Mouse (Mus musculus) midbrain, postnatal 0 days (tissue): ENCODE results near the gene Strn4. TPM values are rescaled to one million over a fixed set of nuclear protein-coding genes. Genes with fewer than 3 reads are reported as not detected.

Experiments
- ATAC-seq: fragments of 200-750 bp; cut with Nextera tagmentation; 2 replicates; pipeline ENCODE4 v1.8.0; 2017; ENCODE audit warnings: moderate number of reproducible peaks, mild to moderate bottlenecking, moderate TSS enrichment, moderate library complexity; ENCODE audit not compliant: low FRiP score
- DNase-seq: peaks from one replicate; pipeline ENCODE4 v3.0.0-alpha.2; 2015; ENCODE audit warnings: low spot score
- H3K27ac ChIP-seq: fragments of 300-500 bp; sonication (generic); 2 replicates; pipeline ENCODE4 v1.5.1; 2014; ENCODE audit warnings: low read depth, mild to moderate bottlenecking, low read length, mixed read lengths
- H3K27me3 ChIP-seq: fragments of 300-500 bp; sonication (generic); 2 replicates; pipeline ENCODE4 v1.6.1; 2014; ENCODE audit warnings: low read length, control low read depth, mixed read lengths; ENCODE audit not compliant: insufficient read depth
- H3K36me3 ChIP-seq: fragments of 300-500 bp; sonication (generic); 2 replicates; pipeline ENCODE4 v1.6.1; 2014; ENCODE audit warnings: low read length, control low read depth, mixed read lengths; ENCODE audit not compliant: insufficient read depth
- H3K4me1 ChIP-seq: fragments of 300-500 bp; sonication (generic); 2 replicates; pipeline ENCODE4 v1.6.1; 2014; ENCODE audit warnings: mild to moderate bottlenecking, control low read depth, antibody characterized with exemption, low read length, mixed read lengths; ENCODE audit not compliant: insufficient read depth
- H3K4me2 ChIP-seq: fragments of 300-500 bp; sonication (generic); 2 replicates; pipeline ENCODE4 v1.6.1; 2014; ENCODE audit warnings: low read depth, mild to moderate bottlenecking, low read length, mixed read lengths; ENCODE audit not compliant: poor library complexity, severe bottlenecking
- H3K4me3 ChIP-seq: fragments of 300-500 bp; sonication (generic); 2 replicates; pipeline ENCODE4 v1.5.1; 2014; ENCODE audit warnings: low read depth, mild to moderate bottlenecking, low read length, moderate library complexity
- H3K9ac ChIP-seq: fragments of 300-500 bp; sonication (generic); replicated peaks from 2 replicates; pipeline ENCODE4 v1.6.1; 2014; ENCODE audit warnings: mild to moderate bottlenecking, low read length, moderate library complexity, mixed read lengths; ENCODE audit not compliant: poor library complexity, severe bottlenecking
- H3K9me3 ChIP-seq: fragments of 300-500 bp; sonication (generic); 2 replicates; pipeline ENCODE4 v1.6.1; 2016; ENCODE audit warnings: low read length, control low read depth
- CTCF ChIP-seq: IDR thresholded peaks from 2 replicates; pipeline ENCODE4 v1.5.1; 2016; ENCODE audit warnings: antibody characterized with exemption, mild to moderate bottlenecking
- WGBS: fragments of 180-500 bp; shearing (Covaris S2); extraction: QIAGEN DNeasy Blood & Tissue Kit; methylation state at CpG from one replicate; pipeline ENCODE4 v1.1.7; 2014; 5-methylcytosine and 5-hydroxymethylcytosine counted together
- polyA plus RNA-seq: library from polyadenylated mRNA; unstranded; fragments of >200 nt; fragmentation: Nextera tagmentation; extraction: Ambion mirVana; gene quantifications from 2 replicates; pipeline ENCODE4 v1.2.1, GENCODE M21; 2015
- total RNA-seq: library from RNA; depleted of rRNA; stranded (reverse); fragments of >200 nt; gene quantifications from 2 replicates; pipeline ENCODE4 v1.2.3, GENCODE M21; 2014

Strn4 gene
- total and polyA plus RNA-seq, 2 experiments from 2014 or later = 165 to 291 TPM

- 7% methylated on average over 12 of the region's 13 CpGs for WGBS
- Histone ChIP-seq H3K4me2 (peak overlapping the region; percentile 60), H3K4me3 (peak overlapping the region; percentile 85), H3K9me3 (no peaks in the 10 kb centered on the region), H3K27ac (no peak overlapping the region), H3K27me3 (no peaks in the 10 kb centered on the region), H3K36me3 (0 out of 2 replicates have a peak, but pooled peaks cover 3% of the 10 kb centered on the region), H3K9ac (peak overlapping the region; percentile 95), H3K4me1 (peaks cover 4% of the 10 kb centered on the region; the same call in 1 of the 2 replicates)
- no peak for TF ChIP-seq CTCF
- ATAC-seq = no peak
- DNase-seq = no peak
Measured at GRCm38 (mm10) chr7:16876608-16877007, 60.9 kb downstream of the Strn4 start.

GRCm38 (mm10) chr7:16877717-16878116 is 62.0 kb downstream of the Strn4 start:
- 86% methylated on average over 3 of the region's 3 CpGs for WGBS
- no peak overlapping the region for H3K9ac ChIP-seq

GRCm38 (mm10) chr7:16879796-16880547 is 64.3 kb downstream of the Strn4 start:
- H3K4me1 ChIP-seq = peaks cover 4% of the 10 kb centered on the region; the same call in 1 of the 2 replicates
- H3K27ac ChIP-seq = no peak overlapping the region
- H3K27me3 ChIP-seq = no peaks in the 10 kb centered on the region
- H3K9ac ChIP-seq = no peak overlapping the region
- peaks cover 6% of the 10 kb centered on the region; the same call in 1 of the 2 replicates for H3K36me3 ChIP-seq
- H3K4me3 ChIP-seq = no peak overlapping the region
- no peaks in the 10 kb centered on the region for H3K9me3 ChIP-seq
- WGBS = 31% methylated on average over 9 of the region's 9 CpGs
- DNase-seq (peak; percentile 44), ATAC-seq (no peak)
- H3K4me2 ChIP-seq = no peak overlapping the region
- TF ChIP-seq CTCF = no peak

More at GRCm38 (mm10) chr7:16877717-16878116, 62.0 kb downstream of the Strn4 start:
- Histone ChIP-seq H3K4me2 (no peak overlapping the region), H3K27ac (no peak overlapping the region), H3K36me3 (0 out of 2 replicates have a peak, but pooled peaks cover 3% of the 10 kb centered on the region), H3K9me3 (no peaks in the 10 kb centered on the region), H3K4me3 (no peak overlapping the region), H3K4me1 (peaks cover 4% of the 10 kb centered on the region; the same call in 1 of the 2 replicates), H3K27me3 (no peaks in the 10 kb centered on the region)
- ATAC-seq (no peak), DNase-seq (no peak)
- peak; percentile 40 for TF ChIP-seq CTCF

GRCm38 (mm10) chr7:16880615-16881014 is 64.9 kb downstream of the Strn4 start:
- 28% methylated on average over 5 of the region's 5 CpGs for WGBS
- Histone ChIP-seq H3K27ac (no peak overlapping the region), H3K4me2 (no peak overlapping the region), H3K36me3 (peaks cover 13% of the 10 kb centered on the region), H3K4me3 (no peak overlapping the region), H3K9ac (no peak overlapping the region), H3K9me3 (no peaks in the 10 kb centered on the region), H3K4me1 (peaks cover 4% of the 10 kb centered on the region; the same call in 1 of the 2 replicates), H3K27me3 (no peaks in the 10 kb centered on the region)
- no peak for TF ChIP-seq CTCF
- DNase-seq (no peak), ATAC-seq (no peak)

- Histone ChIP-seq H3K9me3 (no peaks in the 10 kb centered on the region), H3K4me3 (no peak overlapping the region), H3K36me3 (peaks cover 25% of the 10 kb centered on the region), H3K4me1 (no peaks in the 10 kb centered on the region), H3K27me3 (no peaks in the 10 kb centered on the region), H3K27ac (no peak overlapping the region), H3K4me2 (no peak overlapping the region), H3K9ac (no peak overlapping the region)
- no peak for DNase-seq
- ATAC-seq = no peak
- WGBS = 94% methylated on average over 6 of the region's 6 CpGs
- TF ChIP-seq CTCF = no peak
Measured at GRCm38 (mm10) chr7:16883162-16883561, 67.5 kb downstream of the Strn4 start.

GRCm38 (mm10) chr7:16884334-16884733 is 68.6 kb downstream of the Strn4 start:
- Histone ChIP-seq H3K27me3 (0 out of 2 replicates have a peak, but pooled peaks cover 3% of the 10 kb centered on the region), H3K36me3 (peaks cover 22% of the 10 kb centered on the region), H3K27ac (no peak overlapping the region), H3K9ac (no peak overlapping the region), H3K4me2 (no peak overlapping the region), H3K4me1 (no peaks in the 10 kb centered on the region), H3K4me3 (no peak overlapping the region), H3K9me3 (no peaks in the 10 kb centered on the region)
- WGBS = 75% methylated on average over 4 of the region's 4 CpGs
- TF ChIP-seq CTCF = no peak
- DNase-seq (no peak), ATAC-seq (no peak)
